Mouse (Mus musculus): ENCODE results near the gene Slc1a1. TPM values are rescaled to one million over a fixed set of nuclear protein-coding genes. Genes with fewer than 3 reads are reported as not detected.
A peak's percentile ranks its signal among the peaks of the same experiment; 100 is the strongest.

Gene Slc1a1
- polyA plus RNA-seq, 1 experiment from 2014 or later: 0.27 TPM

GRCm38 (mm10) chr19:28863626-28864025, 28.8 kb downstream of the Slc1a1 start:
- ATAC-seq (ENCODE audit: insufficient number of reproducible peaks, insufficient read depth, low FRiP score, low read depth): no peak
- no peaks in the 10 kb centered on the region for H3K9me3 ChIP-seq (ENCODE audit: control insufficient read depth, low read depth, low read length)
- no peaks in the 10 kb centered on the region for H3K36me3 ChIP-seq (ENCODE audit: control insufficient read depth, insufficient read depth, low read length)
- 62% methylated on average over 10 of the region's 10 CpGs for WGBS
- H3K27ac ChIP-seq (ENCODE audit: low read length): no peak overlapping the region
- no peak overlapping the region for H3K4me3 ChIP-seq (ENCODE audit: low read depth, low read length)
- H3K4me2 ChIP-seq (replicated peaks; ENCODE audit: low read depth, low read length): no peak overlapping the region
- H3K9ac ChIP-seq (replicated peaks; ENCODE audit: low read depth, low read length): no peak overlapping the region
- no peaks in the 10 kb centered on the region for H3K4me1 ChIP-seq (ENCODE audit: control insufficient read depth, insufficient read depth, low read length)
- no peaks in the 10 kb centered on the region for H3K27me3 ChIP-seq (ENCODE audit: control insufficient read depth, insufficient read depth, low read length)

GRCm38 (mm10) chr19:28864981-28865380, 30.1 kb downstream of the Slc1a1 start:
- no peaks in the 10 kb centered on the region for H3K9me3 ChIP-seq (ENCODE audit: control insufficient read depth, low read depth, low read length)
- 73% methylated on average over 6 of the region's 6 CpGs for WGBS
- H3K27ac ChIP-seq (ENCODE audit: low read length): no peak overlapping the region
- H3K4me1 ChIP-seq (ENCODE audit: control insufficient read depth, insufficient read depth, low read length): no peaks in the 10 kb centered on the region
- H3K4me2 ChIP-seq (replicated peaks; ENCODE audit: low read depth, low read length): no peak overlapping the region
- no peak for ATAC-seq (ENCODE audit: insufficient number of reproducible peaks, insufficient read depth, low FRiP score, low read depth)
- no peak overlapping the region for H3K9ac ChIP-seq (replicated peaks; ENCODE audit: low read depth, low read length)
- H3K4me3 ChIP-seq (ENCODE audit: low read depth, low read length): no peak overlapping the region
- H3K36me3 ChIP-seq (ENCODE audit: control insufficient read depth, insufficient read depth, low read length): no peaks in the 10 kb centered on the region
- H3K27me3 ChIP-seq (ENCODE audit: control insufficient read depth, insufficient read depth, low read length): no peaks in the 10 kb centered on the region

DNA sequence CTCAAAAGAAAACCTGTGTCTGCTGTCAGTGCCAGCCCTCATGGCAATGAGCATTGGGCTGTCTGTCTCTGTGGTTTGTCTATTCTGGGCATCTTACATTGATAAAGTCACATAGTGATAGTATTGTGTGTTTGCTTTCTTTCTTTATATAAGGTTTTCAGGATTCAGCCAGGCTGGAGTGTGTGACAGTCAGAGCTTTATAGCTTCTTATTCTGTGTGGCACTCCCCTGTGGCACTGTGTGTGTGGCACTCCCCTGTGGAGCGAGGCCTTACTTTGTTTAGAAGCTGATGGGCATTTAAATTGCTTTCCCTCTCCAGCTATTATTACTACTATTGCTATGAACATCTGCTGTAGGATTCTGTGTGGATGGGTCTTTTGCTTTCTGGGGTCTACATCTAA, 30.7 kb downstream of the Slc1a1 start:
- 84% methylated on average over 1 of the region's 1 CpGs for WGBS
- Histone ChIP-seq H3K36me3 (ENCODE audit: control insufficient read depth, insufficient read depth, low read length) (no peaks in the 10 kb centered on the region), H3K9ac (replicated peaks; ENCODE audit: low read depth, low read length) (no peak overlapping the region), H3K9me3 (ENCODE audit: control insufficient read depth, low read depth, low read length) (no peaks in the 10 kb centered on the region), H3K4me1 (ENCODE audit: control insufficient read depth, insufficient read depth, low read length) (no peaks in the 10 kb centered on the region), H3K4me3 (ENCODE audit: low read depth, low read length) (no peak overlapping the region), H3K27ac (ENCODE audit: low read length) (no peak overlapping the region), H3K27me3 (ENCODE audit: control insufficient read depth, insufficient read depth, low read length) (no peaks in the 10 kb centered on the region), H3K4me2 (replicated peaks; ENCODE audit: low read depth, low read length) (no peak overlapping the region)
- ATAC-seq (ENCODE audit: insufficient number of reproducible peaks, insufficient read depth, low FRiP score, low read depth): no peak

- Histone ChIP-seq H3K9ac (replicated peaks; ENCODE audit: low read depth, low read length) (no peak overlapping the region), H3K4me2 (replicated peaks; ENCODE audit: low read depth, low read length) (no peak overlapping the region), H3K9me3 (ENCODE audit: control insufficient read depth, low read depth, low read length) (no peaks in the 10 kb centered on the region), H3K27ac (ENCODE audit: low read length) (no peak overlapping the region), H3K4me3 (ENCODE audit: low read depth, low read length) (no peak overlapping the region), H3K27me3 (ENCODE audit: control insufficient read depth, insufficient read depth, low read length) (no peaks in the 10 kb centered on the region), H3K36me3 (ENCODE audit: control insufficient read depth, insufficient read depth, low read length) (no peaks in the 10 kb centered on the region), H3K4me1 (ENCODE audit: control insufficient read depth, insufficient read depth, low read length) (no peaks in the 10 kb centered on the region)
- 91% methylated on average over 6 of the region's 6 CpGs for WGBS
- no peak for ATAC-seq (ENCODE audit: insufficient number of reproducible peaks, insufficient read depth, low FRiP score, low read depth)
Observed at GRCm38 (mm10) chr19:28869251-28869855, 34.5 kb downstream of the Slc1a1 start.

GRCm38 (mm10) chr19:28870351-28870750, 35.5 kb downstream of the Slc1a1 start:
- Histone ChIP-seq H3K4me3 (ENCODE audit: low read depth, low read length) (no peak overlapping the region), H3K27me3 (ENCODE audit: control insufficient read depth, insufficient read depth, low read length) (no peaks in the 10 kb centered on the region), H3K9me3 (ENCODE audit: control insufficient read depth, low read depth, low read length) (no peaks in the 10 kb centered on the region), H3K9ac (replicated peaks; ENCODE audit: low read depth, low read length) (no peak overlapping the region), H3K4me2 (replicated peaks; ENCODE audit: low read depth, low read length) (no peak overlapping the region), H3K27ac (ENCODE audit: low read length) (no peak overlapping the region), H3K36me3 (ENCODE audit: control insufficient read depth, insufficient read depth, low read length) (no peaks in the 10 kb centered on the region), H3K4me1 (ENCODE audit: control insufficient read depth, insufficient read depth, low read length) (no peaks in the 10 kb centered on the region)
- ATAC-seq (ENCODE audit: insufficient number of reproducible peaks, insufficient read depth, low FRiP score, low read depth): no peak
- WGBS: 76% methylated on average over 2 of the region's 2 CpGs

DNA sequence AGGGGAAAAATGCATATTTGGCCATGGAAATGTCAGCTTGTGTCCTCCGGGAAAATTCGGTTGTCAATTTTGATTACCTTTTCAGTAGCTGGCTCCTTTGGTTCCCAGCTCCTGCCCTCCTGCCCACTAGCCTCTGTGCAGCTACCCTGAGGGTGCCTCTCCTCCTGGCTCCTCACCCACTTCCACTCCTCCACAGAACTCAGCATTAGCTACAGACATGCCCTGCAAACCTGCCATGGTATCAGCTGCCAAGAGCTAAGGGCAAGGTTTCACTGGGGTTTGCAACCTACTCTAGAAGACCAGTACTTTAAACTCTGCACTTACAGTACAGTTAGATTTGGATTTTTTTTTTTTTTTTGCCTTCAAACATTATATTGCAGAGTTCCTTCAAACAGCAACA, 44.6 kb downstream of the Slc1a1 start:
- Histone ChIP-seq H3K4me3 (ENCODE audit: low read depth, low read length) (no peak overlapping the region), H3K4me1 (ENCODE audit: control insufficient read depth, insufficient read depth, low read length) (no peaks in the 10 kb centered on the region), H3K27ac (ENCODE audit: low read length) (no peak overlapping the region), H3K36me3 (ENCODE audit: control insufficient read depth, insufficient read depth, low read length) (no peaks in the 10 kb centered on the region), H3K9me3 (ENCODE audit: control insufficient read depth, low read depth, low read length) (no peaks in the 10 kb centered on the region), H3K4me2 (replicated peaks; ENCODE audit: low read depth, low read length) (no peak overlapping the region), H3K9ac (replicated peaks; ENCODE audit: low read depth, low read length) (no peak overlapping the region), H3K27me3 (ENCODE audit: control insufficient read depth, insufficient read depth, low read length) (no peaks in the 10 kb centered on the region)
- 91% methylated on average over 2 of the region's 2 CpGs for WGBS
- no peak for ATAC-seq (ENCODE audit: insufficient number of reproducible peaks, insufficient read depth, low FRiP score, low read depth)

GRCm38 (mm10) chr19:28883126-28883525, 48.3 kb downstream of the Slc1a1 start:
- Histone ChIP-seq H3K4me2 (replicated peaks; ENCODE audit: low read depth, low read length) (no peak overlapping the region), H3K36me3 (ENCODE audit: control insufficient read depth, insufficient read depth, low read length) (no peaks in the 10 kb centered on the region), H3K9ac (replicated peaks; ENCODE audit: low read depth, low read length) (no peak overlapping the region), H3K27ac (ENCODE audit: low read length) (no peak overlapping the region), H3K27me3 (ENCODE audit: control insufficient read depth, insufficient read depth, low read length) (no peaks in the 10 kb centered on the region), H3K4me3 (ENCODE audit: low read depth, low read length) (no peak overlapping the region), H3K9me3 (ENCODE audit: control insufficient read depth, low read depth, low read length) (no peaks in the 10 kb centered on the region), H3K4me1 (ENCODE audit: control insufficient read depth, insufficient read depth, low read length) (no peaks in the 10 kb centered on the region)
- ATAC-seq (ENCODE audit: insufficient number of reproducible peaks, insufficient read depth, low FRiP score, low read depth): peak; percentile 28; the same call in 1 of the 2 replicates
- 63% methylated on average over 1 of the region's 1 CpGs for WGBS

- WGBS: 27% methylated on average over 1 of the region's 1 CpGs
- Histone ChIP-seq H3K4me2 (replicated peaks; ENCODE audit: low read depth, low read length) (no peak overlapping the region), H3K9me3 (ENCODE audit: control insufficient read depth, low read depth, low read length) (no peaks in the 10 kb centered on the region), H3K27me3 (ENCODE audit: control insufficient read depth, insufficient read depth, low read length) (no peaks in the 10 kb centered on the region), H3K9ac (replicated peaks; ENCODE audit: low read depth, low read length) (no peak overlapping the region), H3K4me3 (ENCODE audit: low read depth, low read length) (no peak overlapping the region), H3K27ac (ENCODE audit: low read length) (no peak overlapping the region), H3K36me3 (ENCODE audit: control insufficient read depth, insufficient read depth, low read length) (no peaks in the 10 kb centered on the region), H3K4me1 (ENCODE audit: control insufficient read depth, insufficient read depth, low read length) (no peaks in the 10 kb centered on the region)
- no peak for ATAC-seq (ENCODE audit: insufficient number of reproducible peaks, insufficient read depth, low FRiP score, low read depth)
Observed at GRCm38 (mm10) chr19:28888496-28888895, 53.6 kb downstream of the Slc1a1 start.

DNA sequence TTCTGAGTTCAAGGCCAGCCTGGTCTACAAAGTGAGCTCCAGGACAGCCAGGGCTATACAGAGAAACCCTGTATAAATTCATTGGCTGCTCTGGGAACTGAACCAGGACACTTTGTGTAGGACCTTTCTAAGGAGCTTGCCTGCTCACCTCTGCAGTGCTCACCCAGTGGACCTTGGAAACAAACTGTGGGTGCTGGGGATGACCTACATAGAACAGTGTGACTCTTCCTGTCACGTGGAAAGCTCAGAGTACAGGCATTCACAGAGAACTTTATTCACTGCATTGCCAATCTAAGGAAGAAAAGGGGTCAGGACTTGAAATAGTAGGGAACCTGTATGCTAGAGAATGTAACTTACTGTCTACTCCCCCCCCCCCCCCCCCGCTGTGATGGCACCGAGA, 54.4 kb downstream of the Slc1a1 start:
- Histone ChIP-seq H3K9ac (replicated peaks; ENCODE audit: low read depth, low read length) (no peak overlapping the region), H3K9me3 (ENCODE audit: control insufficient read depth, low read depth, low read length) (no peaks in the 10 kb centered on the region), H3K27me3 (ENCODE audit: control insufficient read depth, insufficient read depth, low read length) (no peaks in the 10 kb centered on the region), H3K36me3 (ENCODE audit: control insufficient read depth, insufficient read depth, low read length) (no peaks in the 10 kb centered on the region), H3K27ac (ENCODE audit: low read length) (no peak overlapping the region), H3K4me3 (ENCODE audit: low read depth, low read length) (no peak overlapping the region), H3K4me1 (ENCODE audit: control insufficient read depth, insufficient read depth, low read length) (no peaks in the 10 kb centered on the region), H3K4me2 (replicated peaks; ENCODE audit: low read depth, low read length) (no peak overlapping the region)
- ATAC-seq (ENCODE audit: insufficient number of reproducible peaks, insufficient read depth, low FRiP score, low read depth): no peak
- 68% methylated on average over 3 of the region's 3 CpGs for WGBS
